Mouse (Mus musculus): ENCODE data around the gene Acvr2b.

DNA sequence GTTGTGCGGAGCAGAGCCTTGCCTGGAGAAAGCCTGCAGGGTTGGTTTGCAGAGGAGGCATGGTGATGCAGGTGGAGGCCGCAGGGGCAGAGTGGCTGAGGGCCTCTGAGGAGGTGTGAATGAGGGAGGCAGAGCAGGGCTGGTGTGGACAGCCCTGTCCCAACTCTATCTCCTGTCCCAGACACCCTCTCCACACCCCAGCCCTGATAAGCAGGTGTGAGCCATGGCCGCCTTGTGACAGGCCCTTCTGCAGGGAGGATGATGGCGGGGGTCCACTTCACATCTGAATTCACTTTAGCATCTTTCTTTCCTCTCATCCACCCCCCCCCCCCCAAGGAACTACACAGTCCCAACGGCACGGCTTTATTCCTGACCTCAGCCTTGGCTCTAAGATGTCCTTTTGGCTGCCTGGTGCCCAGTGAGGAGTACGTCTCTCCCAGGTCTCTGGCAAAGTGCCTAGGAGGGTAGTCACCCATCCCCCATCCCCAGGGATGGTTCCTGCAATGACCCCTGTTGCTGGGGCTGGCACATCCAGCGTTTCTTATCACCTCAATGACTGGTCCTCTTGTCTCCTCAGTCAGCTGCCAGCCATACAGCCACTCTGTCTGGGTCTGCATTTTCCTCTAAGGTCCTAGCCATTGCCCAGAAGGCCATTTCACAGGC lies 67.9 kb downstream of the Acvr2b start:
- no peak for TF ChIP-seq CTCF (conservative IDR thresholded peaks at IDR 0.05; ENCODE audit: low read length)
- TF ChIP-seq POU5F1 (IDR thresholded peaks at IDR 0.05; ENCODE audit: borderline replicate concordance, low read length): no peak
- TF ChIP-seq NANOG (IDR thresholded peaks at IDR 0.05; ENCODE audit: borderline replicate concordance, low read length): no peak

Measured in E14TG2a.4 (cell line).